Mouse (Mus musculus) ES-E14 (cell line): ENCODE results near the gene Gsg1.

ENCODE experiments used
- CHD2 ChIP-seq: IDR thresholded peaks from 2 replicates; pipeline ENCODE4 v1.6.1; 2014; ENCODE audit warnings: mild to moderate bottlenecking, low read depth, low read length, inconsistent platforms
- HCFC1 ChIP-seq: IDR thresholded peaks from 2 replicates; pipeline ENCODE4 v1.6.1; 2012; ENCODE audit warnings: low read length, inconsistent platforms, borderline replicate concordance; ENCODE audit not compliant: insufficient read depth
- MAFK ChIP-seq: IDR thresholded peaks from 2 replicates; pipeline ENCODE4 v1.6.1; 2014; ENCODE audit warnings: mild to moderate bottlenecking, low read depth, low read length, inconsistent platforms; ENCODE audit not compliant: insufficient read depth
- ZC3H11A ChIP-seq: IDR thresholded peaks from 2 replicates; pipeline ENCODE4 v1.6.1; 2012; ENCODE audit warnings: low read depth, mild to moderate bottlenecking, inconsistent platforms, low read length, borderline replicate concordance
- ZNF384 ChIP-seq: IDR thresholded peaks from 2 replicates; pipeline ENCODE4 v1.6.1; 2012; ENCODE audit warnings: low read depth, low read length, inconsistent platforms

DNA sequence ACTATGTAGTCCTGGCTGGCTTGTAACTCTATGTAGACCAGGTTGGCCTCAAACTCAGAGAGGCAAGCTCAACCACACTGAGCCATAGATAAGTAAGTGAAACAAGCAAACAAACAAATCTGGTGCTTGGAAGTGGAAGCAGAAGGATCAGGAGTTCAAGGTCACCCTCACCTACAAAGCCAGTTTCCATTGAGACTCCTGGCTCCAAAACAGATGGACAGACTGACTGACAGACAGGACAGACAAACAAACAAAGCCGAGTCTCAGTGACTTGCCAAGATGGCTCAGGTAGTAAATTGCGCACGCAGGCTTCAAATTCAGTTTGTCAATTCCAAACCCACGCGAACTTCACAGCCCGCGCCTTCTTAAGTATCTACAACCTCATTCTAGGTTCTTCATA, 56.7 kb downstream of the Gsg1 start:
- TF ChIP-seq ZC3H11A = no peak
- no peak for TF ChIP-seq HCFC1
- no peak for TF ChIP-seq MAFK
- TF ChIP-seq ZNF384 = no peak
- TF ChIP-seq CHD2 = no peak
